Mouse (Mus musculus): ENCODE measurements around the gene Syce1l. TPM values are rescaled to one million over a fixed set of nuclear protein-coding genes. Genes with fewer than 3 reads are reported as not detected.

Syce1l gene
- not detected in 2 replicates for polyA plus RNA-seq (2015; fragmentation: Nextera tagmentation; extraction: Ambion mirVana)

DNA sequence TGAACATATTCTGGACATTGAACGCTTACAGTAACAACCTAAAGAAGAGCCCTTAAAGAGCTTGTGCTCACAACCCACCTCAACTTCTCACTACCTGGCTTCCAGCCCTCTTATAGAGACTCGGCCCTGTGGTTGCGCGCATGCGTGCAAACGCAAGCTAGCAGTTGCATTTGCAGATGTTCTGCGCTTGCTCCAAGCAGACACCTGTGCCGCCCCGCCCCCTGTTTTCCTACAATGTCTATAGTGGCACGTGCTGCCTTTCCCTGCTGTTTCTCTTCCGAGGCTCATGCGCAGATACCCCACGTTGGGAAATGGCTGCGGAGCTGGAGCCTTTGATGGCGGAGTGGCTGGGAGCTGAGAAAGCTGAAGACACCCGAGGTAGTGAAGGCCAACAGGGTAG is at the start of gene Syce1l:
TSS of gene Syce1l (plus strand) at position 288 of the 400 bp plus-strand sequence.
- Histone ChIP-seq H3K4me1 (replicated peaks; ENCODE audit: control insufficient read depth, insufficient read depth) (no peaks in the 10 kb centered on the region), H3K27ac (replicated peaks) (no peak within 1 kb of the TSS), H3K4me3 (ENCODE audit: low read depth, low read length) (no peak within 1 kb of the TSS), H3K4me2 (replicated peaks; ENCODE audit: low read depth) (no peak within 1 kb of the TSS), H3K9ac (ENCODE audit: low read length) (no peak within 1 kb of the TSS), H3K36me3 (ENCODE audit: control insufficient read depth, insufficient read depth, low read length) (peaks cover 28% of the 10 kb centered on the region), H3K27me3 (ENCODE audit: control insufficient read depth, insufficient read depth, low read length) (no peaks in the 10 kb centered on the region), H3K9me3 (ENCODE audit: control insufficient read depth, low read length) (no peaks in the 10 kb centered on the region)
- DNase-seq (ENCODE audit: low spot score) (no peak), ATAC-seq (ENCODE audit: low FRiP score, low TSS enrichment) (no peak)
- 92% methylated on average over 16 of the region's 16 CpGs for WGBS
- TF ChIP-seq EP300 (optimal IDR thresholded peaks at IDR 0.05) (no peak), CTCF (IDR thresholded peaks at IDR 0.05; ENCODE audit: low read depth) (no peak)

DNA sequence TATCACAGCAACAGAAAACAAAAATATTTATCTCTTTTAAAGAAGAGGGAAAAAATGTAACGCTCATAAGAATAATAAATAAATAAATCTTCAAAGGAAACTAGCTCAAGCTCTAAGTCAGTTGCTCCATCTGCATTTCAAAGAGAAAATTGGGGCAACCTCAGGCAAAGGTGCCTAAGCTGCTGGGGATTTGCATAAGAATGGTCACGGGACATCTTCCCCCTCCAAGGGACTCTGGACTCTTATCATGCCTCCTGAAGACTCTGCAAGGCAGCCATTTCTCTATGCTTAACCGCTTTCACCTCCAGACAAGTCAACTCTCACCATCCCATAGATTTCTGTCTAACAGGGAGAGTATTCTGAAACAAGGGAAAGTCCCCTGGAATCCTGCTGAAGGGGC is 44.6 kb upstream of the Syce1l start:
- TF ChIP-seq EP300 (optimal IDR thresholded peaks at IDR 0.05) (no peak), CTCF (IDR thresholded peaks at IDR 0.05; ENCODE audit: low read depth) (no peak)
- Histone ChIP-seq H3K27me3 (ENCODE audit: control insufficient read depth, insufficient read depth, low read length) (no peaks in the 10 kb centered on the region), H3K9me3 (ENCODE audit: control insufficient read depth, low read length) (no peaks in the 10 kb centered on the region), H3K4me2 (replicated peaks; ENCODE audit: low read depth) (no peak overlapping the region), H3K4me3 (ENCODE audit: low read depth, low read length) (no peak overlapping the region), H3K4me1 (replicated peaks; ENCODE audit: control insufficient read depth, insufficient read depth) (no peaks in the 10 kb centered on the region), H3K36me3 (ENCODE audit: control insufficient read depth, insufficient read depth, low read length) (no peaks in the 10 kb centered on the region), H3K27ac (replicated peaks) (no peak overlapping the region), H3K9ac (ENCODE audit: low read length) (no peak overlapping the region)
- DNase-seq (ENCODE audit: low spot score), result no peak
- WGBS, result 53% methylated on average over 3 of the region's 3 CpGs
- ATAC-seq (ENCODE audit: low FRiP score, low TSS enrichment), result no peak

DNA sequence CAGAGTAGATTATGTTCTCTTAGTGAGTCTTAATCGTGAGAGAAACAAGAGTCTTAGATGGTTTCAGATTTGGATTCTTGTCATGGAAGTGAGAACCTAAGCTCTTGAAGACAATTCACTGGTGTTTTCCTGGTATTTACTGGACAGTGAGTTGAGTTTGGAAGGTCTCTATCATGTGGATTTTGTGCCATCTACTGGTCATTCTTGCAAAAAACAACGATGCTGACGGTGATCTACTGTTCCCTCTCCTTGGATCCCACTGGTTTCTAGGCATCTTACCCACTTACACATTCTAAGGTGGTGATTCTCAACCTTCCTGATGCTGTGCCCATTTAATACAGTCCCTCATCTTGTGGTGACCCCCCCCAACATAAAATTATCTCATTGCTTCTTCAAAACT is 10.4 kb upstream of the Syce1l start:
- no peaks in the 10 kb centered on the region for H3K9me3 ChIP-seq (ENCODE audit: control insufficient read depth, low read length)
- H3K4me3 ChIP-seq (ENCODE audit: low read depth, low read length), result no peak overlapping the region
- no peak overlapping the region for H3K9ac ChIP-seq (ENCODE audit: low read length)
- 0 out of 2 replicates have a peak, but pooled peaks cover 3% of the 10 kb centered on the region for H3K4me1 ChIP-seq (replicated peaks; ENCODE audit: control insufficient read depth, insufficient read depth)
- H3K36me3 ChIP-seq (ENCODE audit: control insufficient read depth, insufficient read depth, low read length), result no peaks in the 10 kb centered on the region
- TF ChIP-seq EP300 (optimal IDR thresholded peaks at IDR 0.05) (no peak), CTCF (IDR thresholded peaks at IDR 0.05; ENCODE audit: low read depth) (peak; percentile 82)
- ATAC-seq (ENCODE audit: low FRiP score, low TSS enrichment) (no peak), DNase-seq (ENCODE audit: low spot score) (no peak)
- H3K27ac ChIP-seq (replicated peaks), result no peak overlapping the region
- no peak overlapping the region for H3K4me2 ChIP-seq (replicated peaks; ENCODE audit: low read depth)
- H3K27me3 ChIP-seq (ENCODE audit: control insufficient read depth, insufficient read depth, low read length), result no peaks in the 10 kb centered on the region
- 9% methylated on average over 3 of the region's 3 CpGs for WGBS

DNA sequence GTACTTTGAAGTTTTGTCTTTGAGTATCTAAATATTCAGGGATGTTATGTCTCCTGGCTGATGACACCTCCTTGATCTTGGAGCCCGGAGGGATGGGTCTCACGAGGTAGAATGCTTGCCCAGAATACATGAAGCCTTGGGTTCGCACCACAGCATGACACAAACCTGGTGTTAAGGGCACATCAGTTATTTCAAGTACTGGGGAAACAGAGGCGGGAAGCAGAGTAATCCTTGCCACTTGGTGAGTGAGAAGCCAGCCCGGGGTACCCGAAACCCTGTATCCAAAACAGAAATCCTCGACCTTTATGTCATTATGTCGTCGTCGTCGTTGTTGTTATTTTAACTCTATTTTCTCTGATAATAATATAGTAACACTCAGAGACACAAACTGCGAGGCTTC is 8.9 kb upstream of the Syce1l start:
- Histone ChIP-seq H3K4me3 (ENCODE audit: low read depth, low read length) (no peak overlapping the region; the same call in 1 of the 2 replicates), H3K4me1 (replicated peaks; ENCODE audit: control insufficient read depth, insufficient read depth) (0 out of 2 replicates have a peak, but pooled peaks cover 3% of the 10 kb centered on the region), H3K9ac (ENCODE audit: low read length) (peak overlapping the region; percentile 50; the same call in 1 of the 2 replicates), H3K27ac (replicated peaks) (no peak overlapping the region), H3K27me3 (ENCODE audit: control insufficient read depth, insufficient read depth, low read length) (no peaks in the 10 kb centered on the region), H3K4me2 (replicated peaks; ENCODE audit: low read depth) (peak overlapping the region; percentile 53), H3K36me3 (ENCODE audit: control insufficient read depth, insufficient read depth, low read length) (peaks cover 5% of the 10 kb centered on the region; the same call in 1 of the 2 replicates), H3K9me3 (ENCODE audit: control insufficient read depth, low read length) (no peaks in the 10 kb centered on the region)
- WGBS, result 22% methylated on average over 12 of the region's 12 CpGs
- DNase-seq (ENCODE audit: low spot score), result no peak
- no peak for ATAC-seq (ENCODE audit: low FRiP score, low TSS enrichment)
- TF ChIP-seq EP300 (optimal IDR thresholded peaks at IDR 0.05) (no peak), CTCF (IDR thresholded peaks at IDR 0.05; ENCODE audit: low read depth) (no peak)

DNA sequence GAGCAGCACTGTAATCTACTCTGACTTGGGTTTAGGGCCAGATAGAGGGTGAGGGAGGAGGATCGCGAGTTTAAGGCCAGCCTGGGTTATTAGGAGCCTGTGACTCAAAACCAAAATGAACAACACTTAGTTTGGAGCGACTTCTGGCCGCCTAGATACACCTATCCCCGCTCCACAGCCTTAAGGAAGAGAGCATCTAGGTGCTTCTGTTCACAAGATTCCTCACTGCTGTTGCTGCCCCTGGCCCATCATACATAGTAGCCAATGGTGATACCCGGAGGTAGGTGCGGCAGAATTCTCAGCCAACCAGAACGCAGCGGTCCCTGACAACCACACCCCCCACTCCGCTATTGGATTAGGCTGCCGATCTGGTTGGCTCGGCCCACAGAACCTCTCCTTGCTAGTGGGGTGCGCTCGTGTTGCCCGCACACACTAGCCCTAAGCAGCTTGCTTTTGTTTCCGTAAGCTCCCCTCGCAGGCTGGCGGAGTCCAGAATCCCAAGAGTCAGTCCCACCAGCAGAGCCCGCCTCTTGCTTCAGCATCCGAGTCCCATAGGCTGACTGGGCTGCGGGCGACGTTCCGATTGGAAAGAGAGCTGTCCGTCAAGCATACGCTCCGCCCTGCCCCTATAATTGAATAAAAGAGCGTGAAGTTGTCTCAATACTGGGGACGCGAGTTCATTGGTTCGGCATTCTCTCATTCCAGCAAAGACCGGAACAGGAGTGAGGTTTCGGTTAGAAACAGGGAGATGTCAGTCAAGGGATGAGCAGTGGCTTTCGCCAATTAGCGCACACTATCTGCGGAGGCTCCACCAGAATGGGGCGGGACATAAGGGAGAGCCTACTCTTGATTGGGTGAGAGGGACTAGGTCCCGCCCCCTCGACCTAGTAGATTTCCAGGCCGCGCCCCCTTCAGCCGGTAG is 8.1 kb upstream of the Syce1l start, which contains the start of gene Mon1b:
TSS of gene Mon1b (plus strand) at position 918 of the 922 bp plus-strand sequence.
- H3K4me2 ChIP-seq (replicated peaks; ENCODE audit: low read depth), result peak within 1 kb of the TSS; percentile 99
- H3K9ac ChIP-seq (ENCODE audit: low read length), result peak within 1 kb of the TSS; percentile 79
- H3K4me3 ChIP-seq (ENCODE audit: low read depth, low read length), result peak within 1 kb of the TSS; percentile 68
- H3K27me3 ChIP-seq (ENCODE audit: control insufficient read depth, insufficient read depth, low read length), result no peaks in the 10 kb centered on the region
- DNase-seq (ENCODE audit: low spot score) (peak; percentile 97), ATAC-seq (ENCODE audit: low FRiP score, low TSS enrichment) (peak; percentile 99)
- 0 out of 2 replicates have a peak, but pooled peaks cover 3% of the 10 kb centered on the region for H3K4me1 ChIP-seq (replicated peaks; ENCODE audit: control insufficient read depth, insufficient read depth)
- WGBS, result under 1% methylated on average over 42 of the region's 42 CpGs
- TF ChIP-seq EP300 (optimal IDR thresholded peaks at IDR 0.05) (peak; percentile 74), CTCF (IDR thresholded peaks at IDR 0.05; ENCODE audit: low read depth) (peak; percentile 11; the same call in 1 of the 2 replicates)
- H3K36me3 ChIP-seq (ENCODE audit: control insufficient read depth, insufficient read depth, low read length), result peaks cover 10% of the 10 kb centered on the region
- no peaks in the 10 kb centered on the region for H3K9me3 ChIP-seq (ENCODE audit: control insufficient read depth, low read length)
- H3K27ac ChIP-seq (replicated peaks), result peak within 1 kb of the TSS; percentile 98

Measured in stomach, postnatal 0 days (tissue).